Mouse (Mus musculus): Measurements from ENCODE around the gene Btaf1. TPM values are rescaled to one million over a fixed set of nuclear protein-coding genes. Genes with fewer than 3 reads are reported as not detected.

The Btaf1 gene
- total RNA-seq (2021) (10 to 100 TPM; 12.4 to 13.5 TPM), polyA plus RNA-seq (2012; rRNA removed) (2.7 and 5.5 TPM in 2 replicates)
- long read RNA-seq, full-length matches to known transcripts, result 4 of 6 reads
- long read RNA-seq, partial matches to known transcripts, result 1 of 6 reads
- long read RNA-seq, other reads (novel, unspliced or antisense), result 1 of 6 reads

DNA sequence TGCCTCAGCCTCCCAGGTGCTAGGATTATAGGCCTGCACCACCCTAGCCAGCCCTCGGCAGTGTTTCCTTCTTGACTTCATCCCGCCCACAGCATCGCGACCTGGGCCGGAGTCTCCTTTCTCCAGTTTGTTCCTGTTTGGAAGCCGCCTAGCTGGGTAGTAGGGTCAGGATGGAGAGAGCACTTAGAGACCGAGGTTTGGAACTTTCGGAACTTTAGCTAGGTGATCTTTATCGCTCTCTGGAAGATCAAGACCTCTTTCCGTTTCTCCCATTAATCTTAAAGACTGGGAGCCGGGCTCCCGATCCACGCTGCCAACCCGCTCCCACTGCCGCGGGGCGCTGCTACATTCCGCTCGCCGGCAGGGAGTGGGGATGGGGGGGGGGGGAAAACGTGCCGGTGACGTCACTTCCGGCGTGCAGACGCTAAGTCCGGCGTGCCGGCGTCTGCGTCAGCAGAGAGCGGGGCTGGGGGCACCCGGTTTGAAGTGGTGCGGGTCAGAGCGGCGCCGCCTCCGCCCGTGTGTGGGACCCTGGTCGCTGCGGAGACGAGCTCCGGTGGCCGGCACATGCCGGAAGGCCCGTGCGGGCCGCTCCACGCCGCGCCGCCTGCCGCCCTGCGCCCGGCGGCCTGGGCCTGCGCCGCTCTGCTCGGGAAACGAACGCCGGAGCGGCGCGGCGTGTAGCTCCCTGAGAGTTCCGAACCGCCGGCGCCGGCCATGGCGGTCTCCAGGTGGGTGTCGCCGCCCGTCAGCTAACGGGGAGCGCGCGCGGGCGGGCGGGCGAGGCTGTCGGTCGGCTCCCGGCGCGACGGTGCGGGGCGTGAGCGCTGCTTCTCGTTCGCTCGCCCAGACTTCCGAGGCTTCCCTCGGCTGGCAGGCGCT lies at the start of gene Btaf1:
Gene Btaf1 (plus strand): TSS at position 409 of the 882 bp plus-strand sequence.
- H3K79me2 ChIP-seq (replicated peaks; ENCODE audit: control insufficient read depth, insufficient read depth, low read length), result peaks cover 1% of the 10 kb centered on the region; the same call in 1 of the 2 replicates
- H3K27me3 ChIP-seq (ENCODE audit: control insufficient read depth, insufficient read depth, low read length), result no peaks in the 10 kb centered on the region
- WGBS, result under 1% methylated on average over 95 of the region's 98 CpGs
- peak; percentile 88 for TF ChIP-seq POLR2A (IDR thresholded peaks at IDR 0.05; ENCODE audit: insufficient read depth, low read depth, low read length)
- peak; percentile 43; the same call in 1 of the 2 replicates for TF ChIP-seq EP300 (IDR thresholded peaks at IDR 0.05; ENCODE audit: insufficient read depth, low read depth, low read length)
- peak; percentile 22; the same call in 1 of the 2 replicates for TF ChIP-seq CTCF (IDR thresholded peaks at IDR 0.05)
- H3K4me1 ChIP-seq (ENCODE audit: control insufficient read depth, insufficient read depth, low read length), result peaks cover 2% of the 10 kb centered on the region
- intact Hi-C loops (cut with DNase I), result loop anchor here (5.0 to 10.0 kb wide), 2 partner anchors 89 to 321 kb away; no protein-coding TSS in a partner anchor
- H3K27ac ChIP-seq, result peak within 1 kb of the TSS; percentile 97
- H3K36me3 ChIP-seq (ENCODE audit: control insufficient read depth, insufficient read depth, low read length), result peaks cover 8% of the 10 kb centered on the region
- H3K4me3 ChIP-seq, result peak within 1 kb of the TSS; percentile 60
- peak; percentile 88 to 90 for DNase-seq
- H3K9ac ChIP-seq (ENCODE audit: low read depth, low read length), result peak within 1 kb of the TSS; percentile 92

DNA sequence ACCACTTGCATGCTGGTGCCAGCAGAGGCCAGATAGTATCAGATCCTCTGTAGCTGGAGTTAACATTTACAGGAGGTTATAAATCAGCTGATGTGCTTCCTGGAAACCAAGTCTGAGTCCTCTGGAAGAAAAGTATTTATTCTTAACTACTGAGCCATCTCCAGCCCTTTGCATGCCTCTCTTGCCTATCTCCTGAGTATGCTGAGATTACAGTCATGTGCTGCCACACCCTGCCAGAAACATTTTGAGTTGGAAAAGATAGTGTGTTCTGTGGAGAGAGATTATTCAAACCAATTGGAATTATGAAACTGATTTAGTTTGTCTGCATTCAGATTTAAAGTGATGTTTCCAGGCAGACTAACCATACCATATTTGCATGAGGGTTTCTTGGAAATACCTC lies 48.5 kb upstream of the Btaf1 start:
- Histone ChIP-seq H3K27me3 (ENCODE audit: control insufficient read depth, insufficient read depth, low read length) (no peaks in the 10 kb centered on the region), H3K27ac (no peak overlapping the region), H3K4me1 (ENCODE audit: control insufficient read depth, insufficient read depth, low read length) (no peaks in the 10 kb centered on the region), H3K36me3 (ENCODE audit: control insufficient read depth, insufficient read depth, low read length) (peaks cover 14% of the 10 kb centered on the region), H3K4me3 (no peak overlapping the region), H3K9ac (ENCODE audit: low read depth, low read length) (no peak overlapping the region), H3K79me2 (replicated peaks; ENCODE audit: control insufficient read depth, insufficient read depth, low read length) (no peaks in the 10 kb centered on the region)
- TF ChIP-seq CTCF (IDR thresholded peaks at IDR 0.05) (no peak), POLR2A (IDR thresholded peaks at IDR 0.05; ENCODE audit: insufficient read depth, low read depth, low read length) (no peak), EP300 (IDR thresholded peaks at IDR 0.05; ENCODE audit: insufficient read depth, low read depth, low read length) (no peak)
- DNase-seq, result no peak
- intact Hi-C loops (cut with DNase I), result no loop called here

DNA sequence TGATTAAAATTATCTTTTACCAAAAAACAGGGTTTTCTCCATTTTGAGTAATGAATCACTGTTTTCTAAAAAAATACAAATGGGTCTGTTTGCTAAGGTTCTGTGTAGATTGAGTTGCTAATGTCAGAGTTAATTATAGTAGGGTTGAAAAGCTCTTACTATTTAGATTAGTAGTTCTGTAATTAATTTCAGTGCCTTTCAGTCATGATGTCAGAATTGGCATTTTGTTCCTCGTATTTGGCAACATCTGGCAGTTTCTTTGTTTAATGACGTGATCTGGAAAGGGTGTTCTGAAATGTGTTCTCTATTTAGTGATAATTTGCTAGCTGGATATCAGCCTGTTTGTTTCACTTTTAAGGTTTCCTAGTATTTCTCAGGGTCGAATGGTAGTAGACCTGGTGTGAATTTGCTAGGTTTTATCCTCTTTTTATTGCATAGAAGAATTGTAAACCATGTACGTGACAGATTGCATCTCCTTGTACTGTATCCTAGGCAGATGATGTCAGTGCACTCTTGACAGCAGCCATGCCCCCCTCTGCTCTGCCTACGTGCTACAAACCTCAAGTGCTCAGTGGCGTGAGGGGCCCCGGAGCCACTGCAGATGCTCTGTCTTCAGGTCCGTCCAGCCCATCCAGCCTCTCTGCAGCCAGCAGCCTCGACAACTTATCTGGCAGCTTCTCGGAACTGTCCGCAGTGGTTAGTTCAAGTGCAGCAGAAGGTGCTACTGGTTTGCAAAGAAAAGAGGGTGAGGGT lies 47.0 kb upstream of the Btaf1 start:
- peaks cover 13% of the 10 kb centered on the region for H3K36me3 ChIP-seq (ENCODE audit: control insufficient read depth, insufficient read depth, low read length)
- no peak for TF ChIP-seq EP300 (IDR thresholded peaks at IDR 0.05; ENCODE audit: insufficient read depth, low read depth, low read length)
- no peak for TF ChIP-seq CTCF (IDR thresholded peaks at IDR 0.05)
- TF ChIP-seq POLR2A (IDR thresholded peaks at IDR 0.05; ENCODE audit: insufficient read depth, low read depth, low read length), result no peak
- no peaks in the 10 kb centered on the region for H3K79me2 ChIP-seq (replicated peaks; ENCODE audit: control insufficient read depth, insufficient read depth, low read length)
- no peaks in the 10 kb centered on the region for H3K4me1 ChIP-seq (ENCODE audit: control insufficient read depth, insufficient read depth, low read length)
- intact Hi-C loops (cut with DNase I), result no loop called here
- no peak overlapping the region for H3K9ac ChIP-seq (ENCODE audit: low read depth, low read length)
- 61% methylated on average over 11 of the region's 11 CpGs for whole genome bisulfite sequencing
- no peaks in the 10 kb centered on the region for H3K27me3 ChIP-seq (ENCODE audit: control insufficient read depth, insufficient read depth, low read length)
- no peak overlapping the region for H3K4me3 ChIP-seq
- no peak for DNase-seq
- H3K27ac ChIP-seq, result no peak overlapping the region

DNA sequence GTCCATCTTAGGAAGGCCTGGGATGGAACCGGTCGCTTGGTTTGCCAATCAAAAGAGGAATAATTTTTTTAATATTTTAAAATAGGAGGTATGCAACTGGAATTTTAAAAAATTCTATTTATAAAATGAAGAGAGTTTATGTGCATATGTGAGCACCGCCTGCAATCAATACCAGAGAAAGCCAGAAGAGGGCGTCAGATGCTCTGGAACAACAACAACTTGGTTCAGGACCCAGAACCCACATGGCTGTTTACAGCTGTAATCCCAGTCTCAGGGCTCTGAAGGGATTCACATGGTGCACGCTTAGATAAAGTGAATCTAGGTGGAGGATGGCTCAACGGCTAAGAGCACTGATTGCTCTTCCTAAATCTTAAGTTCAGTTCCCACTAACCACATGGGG lies 42.8 kb upstream of the Btaf1 start:
- no peaks in the 10 kb centered on the region for H3K27me3 ChIP-seq (ENCODE audit: control insufficient read depth, insufficient read depth, low read length)
- intact Hi-C loops (cut with DNase I), result loop anchor here (2.0 kb wide), 1 partner anchor 20 kb away; no protein-coding TSS in a partner anchor
- no peaks in the 10 kb centered on the region for H3K79me2 ChIP-seq (replicated peaks; ENCODE audit: control insufficient read depth, insufficient read depth, low read length)
- 84% methylated on average over 6 of the region's 6 CpGs for WGBS
- peaks cover 9% of the 10 kb centered on the region for H3K36me3 ChIP-seq (ENCODE audit: control insufficient read depth, insufficient read depth, low read length)
- H3K9ac ChIP-seq (ENCODE audit: low read depth, low read length), result no peak overlapping the region
- no peaks in the 10 kb centered on the region for H3K4me1 ChIP-seq (ENCODE audit: control insufficient read depth, insufficient read depth, low read length)
- no peak overlapping the region for H3K4me3 ChIP-seq
- peak in 1 of 2 experiments; percentile 26 for DNase-seq
- H3K27ac ChIP-seq, result no peak overlapping the region
- TF ChIP-seq CTCF (IDR thresholded peaks at IDR 0.05) (peak; percentile 60), EP300 (IDR thresholded peaks at IDR 0.05; ENCODE audit: insufficient read depth, low read depth, low read length) (no peak)

DNA sequence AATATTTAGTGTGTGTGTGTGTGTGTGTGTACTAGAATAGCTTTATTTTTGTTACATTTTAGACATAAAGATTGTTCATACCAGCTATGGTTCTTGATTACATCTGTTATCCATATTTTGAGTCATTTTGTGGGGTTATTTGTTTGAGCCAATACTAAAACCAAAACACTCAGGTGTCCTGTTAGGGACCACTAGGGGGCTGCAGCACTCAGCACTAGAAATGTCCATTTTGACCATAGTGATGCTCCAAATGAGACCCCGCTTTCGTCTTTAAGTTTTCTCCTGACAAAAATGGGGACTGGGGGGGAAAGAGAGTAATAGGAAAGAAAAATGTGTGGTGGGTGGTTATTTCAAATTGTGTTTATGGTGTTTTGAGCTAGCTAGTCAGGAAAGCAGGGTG lies 39.6 kb upstream of the Btaf1 start:
- Histone ChIP-seq H3K79me2 (replicated peaks; ENCODE audit: control insufficient read depth, insufficient read depth, low read length) (no peaks in the 10 kb centered on the region), H3K27me3 (ENCODE audit: control insufficient read depth, insufficient read depth, low read length) (no peaks in the 10 kb centered on the region), H3K36me3 (ENCODE audit: control insufficient read depth, insufficient read depth, low read length) (peaks cover 13% of the 10 kb centered on the region), H3K27ac (no peak overlapping the region), H3K9ac (ENCODE audit: low read depth, low read length) (no peak overlapping the region), H3K4me3 (no peak overlapping the region), H3K4me1 (ENCODE audit: control insufficient read depth, insufficient read depth, low read length) (no peaks in the 10 kb centered on the region)
- DNase-seq, result no peak
- WGBS, result 82% methylated on average over 2 of the region's 2 CpGs
- TF ChIP-seq CTCF (IDR thresholded peaks at IDR 0.05) (peak; percentile 61), EP300 (IDR thresholded peaks at IDR 0.05; ENCODE audit: insufficient read depth, low read depth, low read length) (no peak), POLR2A (IDR thresholded peaks at IDR 0.05; ENCODE audit: insufficient read depth, low read depth, low read length) (no peak)
- intact Hi-C loops (cut with DNase I), result no loop called here
